Mouse (Mus musculus) layer of hippocampus, adult 2 months (tissue): ENCODE measurements at regions not wholly inside any gene's neighbourhood (a gene's known extent, or its start where the extent isn't known, plus 50 kb on each side); places are given as distances from the start of the nearest gene placed in this dataset.

Experiments
- DNase-seq, 2 experiments: peaks; one replicate each; pipeline ENCODE4 v3.0.0; 2022; ENCODE audit warnings: low spot score in 2 of 2
- H3K27ac ChIP-seq: fragments of 200-600 bp; 2 replicates; pipeline ENCODE4 v1.8.1; 2022
- H3K4me3 ChIP-seq: fragments of 200-600 bp; 2 replicates; pipeline ENCODE4 v1.8.1; 2022; ENCODE audit warnings: mild to moderate bottlenecking
- CTCF ChIP-seq: fragments of 200-600 bp; conservative IDR thresholded peaks from 2 replicates; pipeline ENCODE4 v1.8.1; 2022; ENCODE audit warnings: antibody characterized with exemption, mild to moderate bottlenecking, moderate library complexity

- DNase-seq: peak in 1 of 2 experiments; percentile 4
Observed at GRCm38 (mm10) chr17:51262946-51263345, 83.8 kb upstream of the Tbc1d5 start.

GRCm38 (mm10) chr17:51262404-51262803 lies 83.3 kb upstream of the Tbc1d5 start:
- DNase-seq: no peak
- no peak for TF ChIP-seq CTCF
- no peak overlapping the region for H3K4me3 ChIP-seq
- H3K27ac ChIP-seq: no peak overlapping the region

More at GRCm38 (mm10) chr17:51262946-51263345, 83.8 kb upstream of the Tbc1d5 start:
- no peak overlapping the region for H3K27ac ChIP-seq
- no peak overlapping the region for H3K4me3 ChIP-seq
- TF ChIP-seq CTCF: no peak

GRCm38 (mm10) chr17:51258316-51258715 lies 79.2 kb upstream of the Tbc1d5 start:
- Histone ChIP-seq H3K4me3 (no peak overlapping the region), H3K27ac (no peak overlapping the region)
- DNase-seq: no peak
- no peak for TF ChIP-seq CTCF

GRCm38 (mm10) chr17:51248543-51248942 lies 69.4 kb upstream of the Tbc1d5 start:
- TF ChIP-seq CTCF: no peak
- no peak overlapping the region for H3K4me3 ChIP-seq
- no peak for DNase-seq
- H3K27ac ChIP-seq: no peak overlapping the region

GRCm38 (mm10) chr17:51246038-51246437 lies 66.9 kb upstream of the Tbc1d5 start:
- peak; percentile 30 to 49 for DNase-seq
- no peak overlapping the region for H3K4me3 ChIP-seq
- no peak overlapping the region for H3K27ac ChIP-seq
- TF ChIP-seq CTCF: 0 out of 2 replicates have a peak, but pooled peaks have one; percentile 15

GRCm38 (mm10) chr17:51240360-51240993 lies 61.3 kb upstream of the Tbc1d5 start:
- Histone ChIP-seq H3K27ac (no peak overlapping the region), H3K4me3 (no peak overlapping the region)
- no peak for DNase-seq
- no peak for TF ChIP-seq CTCF

GRCm38 (mm10) chr17:51239465-51239864 lies 60.3 kb upstream of the Tbc1d5 start:
- no peak for DNase-seq
- TF ChIP-seq CTCF: no peak
- H3K4me3 ChIP-seq: no peak overlapping the region
- H3K27ac ChIP-seq: no peak overlapping the region
